Mouse (Mus musculus) stomach, postnatal 0 days (tissue): ENCODE measurements around the gene Zdhhc13. TPM values are rescaled to one million over a fixed set of nuclear protein-coding genes. Genes with fewer than 3 reads are reported as not detected.

Experiments used
- ATAC-seq: fragments of 200-750 bp; cut with Nextera tagmentation; 2 replicates; pipeline ENCODE4 v1.8.0; 2017; ENCODE audit not compliant: low FRiP score, low TSS enrichment
- DNase-seq: peaks from one replicate; pipeline ENCODE4 v3.0.0-alpha.2; 2016; ENCODE audit warnings: low spot score
- H3K27ac ChIP-seq: fragments of 300-500 bp; sonication (generic); replicated peaks from 2 replicates; pipeline ENCODE4 v1.5.1; 2014; ENCODE audit warnings: mild to moderate bottlenecking, control low read depth
- H3K27me3 ChIP-seq: fragments of 300-500 bp; sonication (generic); 2 replicates; pipeline ENCODE4 v1.6.1; 2014; ENCODE audit warnings: low read length; ENCODE audit not compliant: control insufficient read depth, insufficient read depth
- H3K36me3 ChIP-seq: fragments of 300-500 bp; sonication (generic); 2 replicates; pipeline ENCODE4 v1.6.1; 2014; ENCODE audit warnings: low read length, mixed read lengths; ENCODE audit not compliant: control insufficient read depth, insufficient read depth
- H3K4me1 ChIP-seq: fragments of 300-500 bp; sonication (generic); replicated peaks from 2 replicates; pipeline ENCODE4 v1.6.1; 2014; ENCODE audit warnings: antibody characterized with exemption; ENCODE audit not compliant: control insufficient read depth, insufficient read depth
- H3K4me2 ChIP-seq: fragments of 300-500 bp; sonication (generic); replicated peaks from 2 replicates; pipeline ENCODE4 v1.6.1; 2014; ENCODE audit warnings: low read depth, mild to moderate bottlenecking, control low read depth, moderate library complexity
- H3K4me3 ChIP-seq: fragments of 300-500 bp; sonication (generic); 2 replicates; pipeline ENCODE4 v1.5.1; 2014; ENCODE audit warnings: low read depth, low read length, control low read depth
- H3K9ac ChIP-seq: fragments of 300-500 bp; sonication (generic); 2 replicates; pipeline ENCODE4 v1.6.1; 2014; ENCODE audit warnings: mild to moderate bottlenecking, low read length, control low read depth, mixed read lengths
- H3K9me3 ChIP-seq: fragments of 300-500 bp; sonication (generic); 2 replicates; pipeline ENCODE4 v1.6.1; 2016; ENCODE audit warnings: low read length; ENCODE audit not compliant: control insufficient read depth
- CTCF ChIP-seq: IDR thresholded peaks from 2 replicates; pipeline ENCODE4 v1.5.1; 2016; ENCODE audit warnings: antibody characterized with exemption, low read depth, mild to moderate bottlenecking, moderate library complexity
- EP300 ChIP-seq: optimal IDR thresholded peaks from 2 replicates; pipeline ENCODE3; 2016; ENCODE audit warnings: antibody characterized with exemption
- WGBS: fragments of 180-500 bp; shearing (Covaris S2); extraction: QIAGEN DNeasy Blood & Tissue Kit; methylation state at CpG from one replicate; pipeline ENCODE4 v1.1.7; 2014; 5-methylcytosine and 5-hydroxymethylcytosine counted together
- polyA plus RNA-seq: library from polyadenylated mRNA; unstranded; fragments of >200 nt; fragmentation: Nextera tagmentation; extraction: Ambion mirVana; gene quantifications from 2 replicates; pipeline ENCODE4 v1.2.1, GENCODE M21; 2015

Gene Zdhhc13
- polyA plus RNA-seq, result 33.3 and 34.0 TPM in 2 replicates

DNA sequence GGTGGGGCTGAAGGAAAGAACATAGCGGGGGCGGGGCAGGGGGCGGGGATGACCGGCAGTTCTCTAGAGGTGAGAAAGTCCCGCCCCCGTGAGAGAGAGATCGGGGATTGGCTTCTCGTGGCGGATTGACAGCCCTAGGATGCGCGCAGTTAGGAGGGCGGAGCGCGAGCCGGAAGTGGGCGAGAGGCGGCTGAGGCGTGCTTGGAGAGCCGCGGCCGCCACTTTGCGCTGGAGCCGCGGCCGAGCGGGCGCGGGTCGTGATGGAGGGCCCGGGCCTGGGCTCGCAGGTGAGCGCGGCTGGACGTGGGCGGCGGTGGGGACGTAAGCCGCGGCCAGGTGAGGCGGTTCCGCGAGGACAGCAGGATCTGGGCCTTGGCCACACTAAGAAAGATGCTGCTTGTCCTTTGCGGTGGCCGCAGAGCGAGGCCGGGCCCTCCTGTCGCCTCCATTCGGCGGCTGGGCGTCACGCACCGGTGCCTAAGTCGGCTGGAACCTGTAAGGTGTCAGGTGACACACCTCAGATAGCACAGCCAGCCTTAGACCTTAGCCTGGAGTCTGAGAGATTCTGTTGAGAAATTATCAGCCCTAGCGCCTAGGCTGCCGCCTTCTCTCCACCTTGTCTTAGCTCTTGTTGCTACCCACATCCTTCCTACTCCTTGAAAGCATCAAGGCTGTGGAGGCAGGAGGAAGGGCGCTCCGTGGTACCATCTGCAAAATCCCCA lies at the start of gene Zdhhc13:
TSS of gene Zdhhc13 (plus strand) at position 153 of the 722 bp plus-strand sequence.
- Histone ChIP-seq H3K27ac (peak within 1 kb of the TSS; percentile 94), H3K9me3 (no peaks in the 10 kb centered on the region), H3K27me3 (no peaks in the 10 kb centered on the region), H3K9ac (peak within 1 kb of the TSS; percentile 90), H3K4me1 (0 out of 2 replicates have a peak, but pooled peaks cover 2% of the 10 kb centered on the region), H3K4me2 (peak within 1 kb of the TSS; percentile 85), H3K4me3 (peak within 1 kb of the TSS; percentile 76), H3K36me3 (no peaks in the 10 kb centered on the region)
- peak; percentile 97 for DNase-seq
- under 1% methylated on average over 54 of the region's 57 CpGs for WGBS
- no peak for TF ChIP-seq EP300
- TF ChIP-seq CTCF, result no peak
- ATAC-seq, result peak; percentile 99

DNA sequence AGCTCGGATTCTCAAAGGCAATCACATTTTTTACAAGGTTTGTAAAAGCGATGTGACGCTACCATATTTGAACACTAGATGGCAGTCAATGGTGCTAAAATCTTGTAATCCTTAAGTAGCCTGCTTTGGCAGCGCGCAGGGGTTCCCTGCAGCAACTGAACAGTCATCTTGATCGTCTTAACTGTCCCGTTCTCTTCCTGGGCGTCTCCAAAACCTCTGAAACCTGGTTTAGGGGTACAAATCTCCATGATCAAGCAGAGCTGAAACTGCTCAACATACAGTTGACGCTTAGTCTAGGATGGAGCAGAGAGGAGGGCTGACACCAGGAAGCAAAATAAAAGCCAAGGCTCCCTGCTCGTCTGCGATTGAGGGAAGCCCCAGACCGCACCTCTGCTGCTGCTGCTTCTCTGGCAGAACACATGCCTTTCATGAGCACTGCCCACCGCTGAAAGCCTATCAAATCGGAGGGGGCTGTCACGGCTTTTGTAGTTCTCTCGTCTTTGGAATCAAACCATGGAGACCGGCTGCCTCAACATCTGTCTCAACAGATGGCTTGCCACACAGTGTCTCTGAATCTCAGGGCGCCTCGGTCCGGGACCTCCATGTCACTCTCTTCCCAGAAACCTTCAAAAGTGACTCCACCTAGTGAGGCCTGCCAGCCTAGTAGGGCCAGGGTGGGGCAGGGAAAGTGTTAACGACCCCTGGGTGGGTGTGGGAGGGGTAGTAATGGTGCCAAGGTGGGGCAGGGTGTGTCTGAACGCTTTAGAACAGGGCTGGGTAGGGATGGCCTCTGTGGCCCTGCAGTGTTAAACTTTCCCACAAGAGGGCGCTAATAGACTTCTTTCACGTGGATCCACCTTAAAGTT lies 39.3 kb upstream of the Zdhhc13 start:
- no peaks in the 10 kb centered on the region for H3K27me3 ChIP-seq
- peak overlapping the region; percentile 75 for H3K4me2 ChIP-seq
- peak overlapping the region; percentile 41 for H3K4me3 ChIP-seq
- H3K27ac ChIP-seq, result peak overlapping the region; percentile 73
- WGBS, result under 1% methylated on average over 24 of the region's 24 CpGs
- no peaks in the 10 kb centered on the region for H3K36me3 ChIP-seq
- TF ChIP-seq EP300, result no peak
- peak; percentile 90 for TF ChIP-seq CTCF
- DNase-seq (peak; percentile 92), ATAC-seq (peak; percentile 89)
- no peaks in the 10 kb centered on the region for H3K9me3 ChIP-seq
- peak overlapping the region; percentile 43; the same call in 1 of the 2 replicates for H3K9ac ChIP-seq
- no peaks in the 10 kb centered on the region for H3K4me1 ChIP-seq

DNA sequence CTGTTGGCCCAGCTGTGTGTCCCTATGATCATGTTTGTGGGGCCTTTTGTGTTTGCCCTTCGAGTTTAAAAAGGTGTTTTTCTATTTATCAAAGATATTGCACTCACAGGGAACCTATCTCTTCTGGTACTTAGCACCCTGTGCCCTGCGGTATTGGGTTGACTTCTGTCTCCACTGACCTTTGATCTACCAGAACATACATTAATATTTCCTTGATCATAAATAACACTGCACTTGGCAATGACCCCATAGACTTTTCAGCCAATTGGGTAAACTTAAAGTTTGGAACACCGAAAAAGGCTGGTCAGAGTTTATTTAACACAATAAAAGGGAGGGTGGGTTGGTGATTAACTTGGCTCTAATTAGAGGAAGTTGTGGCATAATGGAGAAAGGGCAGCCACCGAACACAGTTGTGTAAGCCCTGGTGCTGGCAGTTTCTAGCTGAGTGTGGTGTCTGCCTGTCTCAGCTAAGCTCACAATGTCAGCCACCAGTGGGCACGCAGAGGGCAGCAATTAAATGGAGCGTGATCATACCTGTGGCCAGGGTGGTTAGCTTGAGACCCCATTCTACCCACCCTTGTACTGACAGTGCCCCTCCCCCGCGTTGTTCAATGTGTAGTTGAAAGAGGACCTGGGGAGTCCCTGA lies 38.5 kb upstream of the Zdhhc13 start:
- H3K27me3 ChIP-seq, result no peaks in the 10 kb centered on the region
- no peaks in the 10 kb centered on the region for H3K36me3 ChIP-seq
- ATAC-seq, result peak; percentile 92
- no peaks in the 10 kb centered on the region for H3K9me3 ChIP-seq
- peak overlapping the region; percentile 75; the same call in 1 of the 2 replicates for H3K4me2 ChIP-seq
- DNase-seq, result peak; percentile 54
- H3K27ac ChIP-seq, result peak overlapping the region; percentile 69
- no peak overlapping the region for H3K9ac ChIP-seq
- 48% methylated on average over 8 of the region's 8 CpGs for WGBS
- H3K4me3 ChIP-seq, result no peak overlapping the region
- H3K4me1 ChIP-seq, result no peaks in the 10 kb centered on the region
- TF ChIP-seq CTCF (no peak), EP300 (no peak)

DNA sequence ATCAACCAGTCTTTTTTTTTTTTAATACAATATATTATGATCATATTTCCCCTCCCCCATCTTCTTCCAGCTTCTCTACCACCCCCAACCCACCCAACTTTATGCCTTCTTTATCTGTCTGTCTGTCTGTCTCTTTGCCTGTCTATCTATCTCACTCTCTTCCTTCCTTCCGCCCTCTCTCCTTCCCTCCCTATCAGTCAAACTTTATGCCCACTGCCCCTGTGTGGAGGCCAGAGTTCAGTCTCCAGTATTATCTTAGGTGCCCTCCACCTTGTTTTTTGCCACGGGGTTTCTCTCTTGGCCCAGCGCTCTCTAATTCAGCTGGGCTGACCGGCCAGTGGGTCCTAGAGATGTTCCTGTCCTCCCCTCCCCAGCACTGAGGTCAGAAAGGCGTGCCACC lies 37.6 kb upstream of the Zdhhc13 start:
- TF ChIP-seq EP300 (no peak), CTCF (no peak)
- DNase-seq (no peak), ATAC-seq (no peak)
- no peak overlapping the region for H3K4me2 ChIP-seq
- no peaks in the 10 kb centered on the region for H3K27me3 ChIP-seq
- H3K36me3 ChIP-seq, result no peaks in the 10 kb centered on the region
- no peak overlapping the region for H3K27ac ChIP-seq
- no peak overlapping the region for H3K4me3 ChIP-seq
- WGBS, result 77% methylated on average over 5 of the region's 5 CpGs
- H3K9ac ChIP-seq, result no peak overlapping the region
- H3K9me3 ChIP-seq, result no peaks in the 10 kb centered on the region
- no peaks in the 10 kb centered on the region for H3K4me1 ChIP-seq

DNA sequence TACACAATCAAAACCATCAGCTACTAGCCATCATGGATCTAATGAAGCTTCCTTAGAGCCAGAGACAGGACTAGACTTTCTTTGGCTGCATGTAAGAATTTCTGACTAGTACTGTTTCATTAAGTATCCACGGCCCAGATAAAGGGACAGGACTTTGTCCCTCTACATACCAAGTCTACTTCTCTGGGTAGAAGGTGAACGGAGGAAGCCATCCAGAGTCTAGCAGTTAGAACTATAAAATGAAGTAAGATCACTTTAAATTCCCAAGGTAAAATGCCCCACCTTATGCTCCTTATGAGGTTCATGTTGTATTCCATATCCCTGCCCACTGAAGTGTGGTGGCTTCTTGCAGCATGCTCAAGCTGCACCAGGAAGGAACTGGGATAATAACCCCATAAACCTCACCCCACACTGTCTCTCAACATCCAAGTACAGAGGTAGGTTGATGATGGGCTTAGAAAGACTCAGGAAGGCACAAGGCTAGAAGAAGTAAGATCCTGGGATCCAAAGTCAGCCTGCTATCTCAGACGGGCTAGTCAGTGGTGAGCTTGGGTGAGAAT lies 34.3 kb upstream of the Zdhhc13 start:
- Histone ChIP-seq H3K9ac (no peak overlapping the region), H3K27me3 (no peaks in the 10 kb centered on the region), H3K4me1 (no peaks in the 10 kb centered on the region), H3K36me3 (no peaks in the 10 kb centered on the region), H3K9me3 (no peaks in the 10 kb centered on the region), H3K4me3 (no peak overlapping the region), H3K4me2 (no peak overlapping the region), H3K27ac (peak overlapping the region; percentile 36; the same call in 1 of the 2 replicates)
- DNase-seq, result no peak
- 58% methylated on average over 3 of the region's 3 CpGs for WGBS
- ATAC-seq, result no peak
- TF ChIP-seq CTCF (no peak), EP300 (no peak)
